Mouse (Mus musculus): ENCODE measurements around the gene Glcci1. TPM values are rescaled to one million over a fixed set of nuclear protein-coding genes. Genes with fewer than 3 reads are reported as not detected.
A peak's percentile ranks its signal among the peaks of the same experiment; 100 is the strongest.

Glcci1 gene
- total and polyA plus RNA-seq, 3 experiments: 1.8 to 31.1 (median 7.9) TPM

GRCm38 (mm10) chr6:8487044-8487853 lies 22.2 kb upstream of the Glcci1 start:
- H3K79me2 ChIP-seq (ENCODE audit: control insufficient read depth, insufficient read depth, low read length, poor library complexity): no peaks in the 10 kb centered on the region; the same call in 1 of the 2 replicates
- H3K27ac ChIP-seq (ENCODE audit: control insufficient read depth, low read depth, low read length): peak overlapping the region; percentile 97
- no peaks in the 10 kb centered on the region for H3K9me3 ChIP-seq (replicated peaks; ENCODE audit: insufficient read depth, low read length)
- H3K36me3 ChIP-seq (ENCODE audit: control insufficient read depth in 1 of 2, insufficient read depth in 2 of 2, low read length in 2 of 2): peaks cover 0 to 51% of the 10 kb centered on the region in 2 experiments; a peak in 2 of 4 replicates
- TF ChIP-seq EP300 (IDR thresholded peaks at IDR 0.05; ENCODE audit: low read depth in 1 of 2, low read length in 2 of 2) (peak; percentile 97), E2F4 (IDR thresholded peaks at IDR 0.05; ENCODE audit: borderline replicate concordance, low read depth, low read length) (no peak), ZMIZ1 (IDR thresholded peaks at IDR 0.05; ENCODE audit: low read depth, low read length) (peak; percentile 91; the same call in 1 of the 2 replicates), TAL1 (IDR thresholded peaks at IDR 0.05; ENCODE audit: low read length) (peak; percentile 93), ETS1 (IDR thresholded peaks at IDR 0.05; ENCODE audit: low read depth, low read length) (peak; percentile 97), CHD2 (IDR thresholded peaks at IDR 0.05; ENCODE audit: low read length) (peak; percentile 8; the same call in 1 of the 2 replicates), MYB (IDR thresholded peaks at IDR 0.05; ENCODE audit: low read depth, low read length) (peak; percentile 93), POLR2A (IDR thresholded peaks at IDR 0.05; ENCODE audit: control insufficient read depth in 1 of 2, insufficient read depth in 1 of 2, low read depth in 1 of 2, low read length in 2 of 2, poor library complexity in 1 of 2) (peak; percentile 10 to 65; a peak in 3 of 4 replicates), MAX (IDR thresholded peaks at IDR 0.05; ENCODE audit: low read length) (peak; percentile 52), POLR2AphosphoS5 (IDR thresholded peaks at IDR 0.05; ENCODE audit: borderline replicate concordance, low read depth, low read length) (peak; percentile 78; the same call in 1 of the 2 replicates), USF2 (IDR thresholded peaks at IDR 0.05; ENCODE audit: borderline replicate concordance in 1 of 2, insufficient read depth in 1 of 2, low read depth in 1 of 2, low read length in 2 of 2) (no peak), TCF12 (IDR thresholded peaks at IDR 0.05; ENCODE audit: low read depth, low read length) (peak; percentile 97), HCFC1 (IDR thresholded peaks at IDR 0.05; ENCODE audit: low read depth, low read length) (peak; percentile 51; the same call in 1 of the 2 replicates), RCOR1 (IDR thresholded peaks at IDR 0.05; ENCODE audit: low read depth, low read length) (peak; percentile 63), SIN3A (IDR thresholded peaks at IDR 0.05; ENCODE audit: low read length) (peak; percentile 92), MAZ (IDR thresholded peaks at IDR 0.05; ENCODE audit: low read depth, low read length) (peak; percentile 73; the same call in 1 of the 2 replicates), USF1 (IDR thresholded peaks at IDR 0.05; ENCODE audit: low read depth, low read length) (no peak), TBP (IDR thresholded peaks at IDR 0.05; ENCODE audit: low read depth, low read length) (peak; percentile 71), MYC (IDR thresholded peaks at IDR 0.05; ENCODE audit: low read depth, low read length) (peak; percentile 44; the same call in 1 of the 2 replicates), UBTF (IDR thresholded peaks at IDR 0.05; ENCODE audit: borderline replicate concordance, insufficient read depth, low read depth, low read length) (no peak), GATA1 (IDR thresholded peaks at IDR 0.05; ENCODE audit: low read depth, low read length) (peak; percentile 95), CHD1 (IDR thresholded peaks at IDR 0.05; ENCODE audit: low read depth, low read length) (no peak), BHLHE40 (IDR thresholded peaks at IDR 0.05; ENCODE audit: borderline replicate concordance, low read depth, low read length) (no peak; the same call in 1 of the 2 replicates), NELFE (IDR thresholded peaks at IDR 0.05; ENCODE audit: low read depth, low read length) (peak; percentile 44; the same call in 1 of the 2 replicates), JUND (IDR thresholded peaks at IDR 0.05; ENCODE audit: low read depth, low read length) (0 out of 2 replicates have a peak, but pooled peaks have one; percentile 40), MAFK (IDR thresholded peaks at IDR 0.05; ENCODE audit: borderline replicate concordance, low read depth, low read length) (peak; percentile 53; the same call in 1 of the 2 replicates), ZNF384 (IDR thresholded peaks at IDR 0.05; ENCODE audit: low read depth, low read length) (peak; percentile 73), SMC3 (IDR thresholded peaks at IDR 0.05; ENCODE audit: low read depth, low read length) (no peak), GABPA (IDR thresholded peaks at IDR 0.05; ENCODE audit: low read depth, low read length) (0 out of 2 replicates have a peak, but pooled peaks have one; percentile 27), ELF1 (IDR thresholded peaks at IDR 0.05; ENCODE audit: low read depth, low read length) (0 out of 2 replicates have a peak, but pooled peaks have one; percentile 25), RAD21 (IDR thresholded peaks at IDR 0.05; ENCODE audit: low read depth, low read length) (no peak)
- peak overlapping the region; percentile 61 for H3K9ac ChIP-seq (ENCODE audit: control insufficient read depth, low read depth, low read length, poor library complexity, severe bottlenecking)
- DNase-seq (ENCODE audit: low read depth, low spot score): peak; percentile 90
- H3K4me1 ChIP-seq (ENCODE audit: control insufficient read depth in 1 of 2, insufficient read depth in 2 of 2, low read length in 2 of 2): peaks cover 39 to 49% of the 10 kb centered on the region in 2 experiments
- peak overlapping the region; percentile 42 to 48 for H3K4me3 ChIP-seq (ENCODE audit: control insufficient read depth in 1 of 2, insufficient read depth in 1 of 2, low read depth in 2 of 2, low read length in 2 of 2)
- H3K27me3 ChIP-seq (ENCODE audit: control insufficient read depth in 1 of 2, insufficient read depth in 2 of 2, low read length in 2 of 2): no peaks in the 10 kb centered on the region

All from MEL (cell line).